Mouse (Mus musculus) lung, postnatal 36 days (tissue): ENCODE results near the gene Slc25a33.
A peak's percentile ranks its signal among the peaks of the same experiment; 100 is the strongest.
"Not testable (repeated sequence)": the region's sequence is repeated elsewhere in the genome, so short reads cannot be mapped to it uniquely, and the experiment has no call there.

ENCODE experiments used
- DNase-seq: peaks from one replicate; pipeline ENCODE4 v3.0.0; 2022; ENCODE audit warnings: mixed read lengths

Gene Slc25a33

DNA sequence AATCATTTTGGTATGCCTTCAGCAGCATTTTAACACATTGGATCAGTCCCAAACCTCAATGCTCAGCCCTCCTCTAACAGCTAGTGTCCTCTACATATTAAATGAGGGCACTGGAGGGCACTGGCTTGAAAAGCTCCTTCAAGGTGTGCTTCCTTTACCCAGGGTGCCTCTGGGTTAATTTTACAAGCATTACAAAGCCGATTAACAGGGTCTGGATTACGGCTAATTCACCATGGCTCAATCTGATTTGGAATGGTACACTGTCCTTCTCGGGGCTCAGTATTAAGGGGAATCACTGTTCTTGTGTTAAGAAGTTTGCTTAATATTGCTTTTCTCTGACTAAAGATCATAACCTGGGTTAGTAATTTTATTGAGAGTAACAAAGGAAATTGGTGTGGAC lies 21.2 kb downstream of the Slc25a33 start:
- DNase-seq, result no peak

DNA sequence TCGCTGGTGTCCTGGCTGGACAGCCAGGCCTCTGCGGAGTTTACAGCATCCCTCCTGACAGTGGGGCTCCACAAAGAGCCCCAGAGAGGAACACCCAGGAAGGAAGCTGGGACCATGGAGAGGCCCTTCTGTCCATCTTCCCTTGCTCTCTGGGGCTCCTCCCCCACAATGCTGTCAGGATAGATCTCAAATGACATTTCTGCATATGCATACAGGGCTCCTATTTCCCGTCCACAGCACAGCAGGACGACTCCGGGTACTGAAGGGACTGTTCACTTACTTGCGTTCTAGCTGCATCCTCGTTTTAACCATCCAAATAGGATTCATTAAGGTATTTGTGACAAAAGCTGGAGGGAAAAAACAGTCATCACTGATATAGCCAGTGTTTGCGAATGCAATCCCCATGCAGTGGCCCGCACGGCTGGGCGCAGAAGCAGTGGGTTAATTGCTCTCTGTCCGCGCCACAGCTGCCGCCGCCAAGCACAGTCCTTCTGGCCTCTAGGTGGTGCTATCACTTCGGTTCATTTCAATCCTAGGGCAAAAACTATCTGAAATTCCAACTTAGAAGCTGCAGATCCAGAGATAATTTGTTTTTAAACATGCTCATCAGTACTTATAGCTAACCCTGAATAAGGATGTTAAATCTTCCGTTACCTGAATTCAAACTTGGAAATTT lies 21.8 kb downstream of the Slc25a33 start:
- peak; percentile 79 for DNase-seq

DNA sequence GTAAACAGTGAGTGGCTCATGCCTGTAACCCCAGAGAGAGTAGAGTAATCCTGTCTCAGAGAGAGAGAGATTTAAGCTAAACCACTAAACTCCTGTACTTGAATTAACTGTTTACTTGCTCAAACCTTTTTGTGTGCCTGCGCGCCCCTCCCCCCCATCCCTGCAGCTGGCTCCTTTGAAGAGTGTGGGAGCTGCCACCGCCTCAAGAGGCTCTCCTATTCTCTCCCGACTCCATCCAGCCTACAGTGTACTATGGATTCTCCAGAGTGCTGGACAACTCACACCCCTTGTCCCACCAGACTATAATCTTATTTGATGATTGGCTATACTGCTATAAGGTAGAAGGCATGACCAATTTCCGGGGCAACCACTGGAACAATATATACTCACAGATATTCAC lies 23.4 kb downstream of the Slc25a33 start:
- no peak for DNase-seq

DNA sequence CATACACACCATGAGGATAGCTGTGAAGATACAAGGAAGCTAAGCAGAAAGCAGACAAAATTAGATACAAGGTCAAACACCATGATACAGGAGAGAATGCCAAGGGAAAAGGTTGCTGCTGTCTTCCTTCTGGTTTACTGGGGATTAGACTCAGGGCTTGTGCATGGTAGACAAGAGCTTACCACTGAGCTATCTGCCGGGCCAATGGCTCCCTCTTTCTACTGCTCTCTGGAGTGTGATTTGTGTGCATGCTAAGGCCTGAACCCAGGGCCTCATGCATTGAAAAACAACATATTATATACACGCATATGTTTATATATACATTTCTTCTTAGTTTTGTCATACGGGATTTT lies 24.4 kb downstream of the Slc25a33 start:
- not testable (repeated sequence) for DNase-seq

DNA sequence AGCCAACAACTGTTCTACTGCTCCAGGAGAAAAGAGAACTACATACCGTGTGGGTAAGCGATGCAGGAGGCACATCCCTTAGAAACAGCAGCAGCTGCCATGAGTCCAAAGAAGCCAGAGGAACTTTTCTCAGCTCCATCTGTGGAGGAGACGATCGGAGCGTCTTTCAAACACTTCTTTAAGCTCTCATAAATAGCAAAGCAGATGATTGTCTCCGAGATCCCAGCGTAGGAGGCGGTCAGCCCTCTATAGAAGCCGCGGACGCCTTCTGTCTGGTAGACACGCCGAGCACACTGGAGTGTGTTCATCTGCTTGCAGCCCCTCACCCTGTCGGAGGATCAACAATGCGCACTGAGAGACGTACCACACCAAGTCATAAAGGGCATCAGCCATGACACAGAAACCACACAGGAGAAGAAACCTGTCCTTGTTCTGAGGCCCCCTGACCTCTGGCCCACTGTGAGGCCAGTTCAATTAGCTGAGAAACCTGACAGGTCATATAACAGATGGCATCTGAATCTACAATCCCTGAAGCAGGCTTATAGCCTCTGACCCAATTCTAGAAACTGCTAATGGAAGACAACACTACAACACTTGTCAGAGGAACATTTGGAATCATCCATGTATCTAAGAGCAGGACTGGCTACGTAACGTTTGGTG lies 24.9 kb downstream of the Slc25a33 start:
- no peak for DNase-seq

DNA sequence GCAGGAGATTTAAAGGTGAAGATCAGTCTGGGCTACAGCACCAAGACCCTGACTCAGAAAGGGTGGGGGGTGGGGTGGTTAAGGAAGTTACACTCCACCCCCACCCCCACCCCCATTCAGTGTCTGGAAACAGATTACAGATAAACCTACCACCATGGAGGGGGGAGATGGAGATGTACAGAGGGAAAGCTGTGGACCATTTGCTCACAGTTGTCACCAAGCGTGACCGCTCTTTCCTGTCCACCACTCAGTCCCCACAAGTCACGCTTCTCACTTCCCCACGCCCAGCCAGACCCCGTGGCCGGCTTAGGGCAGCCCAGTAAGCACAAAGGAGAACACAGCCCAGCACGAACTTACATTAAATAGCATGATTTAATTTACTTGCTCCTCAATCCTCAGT lies 30.0 kb downstream of the Slc25a33 start:
- no peak for DNase-seq

DNA sequence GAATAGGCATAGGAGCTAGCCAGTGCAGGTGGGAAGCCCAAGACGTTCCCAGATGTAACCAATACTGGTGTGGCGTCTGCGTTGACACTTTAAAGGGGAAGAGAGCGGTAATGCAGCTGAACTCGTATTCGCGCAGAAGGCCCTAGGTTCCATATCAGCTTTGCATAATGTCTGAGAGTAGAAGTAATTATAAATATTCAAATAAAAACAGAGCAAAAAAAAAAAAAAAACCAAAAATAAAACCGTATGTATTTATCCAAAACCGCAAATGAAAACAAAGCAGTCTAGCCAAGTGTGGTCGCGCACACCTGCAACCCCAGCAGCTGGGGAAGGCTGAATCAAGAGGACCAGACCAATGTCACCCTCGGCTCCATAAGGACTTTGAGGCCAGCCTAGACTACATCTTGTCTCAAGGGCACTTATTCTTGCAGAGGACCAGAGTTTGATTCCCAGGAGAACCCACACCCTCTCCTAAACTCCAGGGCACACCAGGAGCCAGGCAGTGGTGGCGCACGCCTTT lies 32.0 kb downstream of the Slc25a33 start:
- DNase-seq, result no peak

DNA sequence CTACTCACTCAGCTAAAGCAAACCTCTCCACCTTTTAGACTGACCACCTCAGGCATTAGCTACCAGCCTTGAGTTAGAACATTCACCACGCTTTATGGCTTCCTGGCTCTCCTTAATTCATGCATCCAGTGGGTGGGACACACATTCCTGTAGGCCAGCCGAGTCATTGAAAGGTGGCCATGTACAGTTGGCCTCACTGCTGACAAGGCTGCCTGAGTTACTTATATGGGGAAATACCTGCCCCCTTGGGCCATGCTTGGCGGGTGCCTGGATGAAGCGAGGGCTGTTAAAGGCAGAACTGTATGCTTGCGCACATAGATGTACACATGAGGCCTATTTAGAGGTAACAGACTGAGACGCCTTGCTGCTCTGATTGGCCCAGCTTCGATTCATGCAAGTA lies 33.8 kb downstream of the Slc25a33 start:
- no peak for DNase-seq

DNA sequence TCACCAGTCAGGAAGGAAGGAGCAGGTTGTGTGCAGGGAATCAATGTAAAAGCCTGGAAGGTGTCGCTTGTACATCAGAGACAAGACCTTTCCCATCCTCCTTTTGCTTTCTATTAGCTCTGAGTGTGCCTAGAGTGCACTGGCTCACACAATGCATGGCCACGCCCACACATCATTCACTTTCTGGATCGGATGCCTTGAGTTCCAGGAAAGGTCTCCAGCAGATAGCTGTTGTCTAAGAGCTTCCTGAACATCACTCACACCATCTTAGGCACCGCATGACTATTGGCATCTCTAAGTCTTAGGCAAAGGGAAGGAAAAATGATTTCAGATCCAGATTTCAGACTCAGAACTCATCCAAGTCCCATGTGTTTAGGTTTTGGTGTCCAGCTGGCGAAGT lies 34.6 kb downstream of the Slc25a33 start:
- DNase-seq, result peak; percentile 21

DNA sequence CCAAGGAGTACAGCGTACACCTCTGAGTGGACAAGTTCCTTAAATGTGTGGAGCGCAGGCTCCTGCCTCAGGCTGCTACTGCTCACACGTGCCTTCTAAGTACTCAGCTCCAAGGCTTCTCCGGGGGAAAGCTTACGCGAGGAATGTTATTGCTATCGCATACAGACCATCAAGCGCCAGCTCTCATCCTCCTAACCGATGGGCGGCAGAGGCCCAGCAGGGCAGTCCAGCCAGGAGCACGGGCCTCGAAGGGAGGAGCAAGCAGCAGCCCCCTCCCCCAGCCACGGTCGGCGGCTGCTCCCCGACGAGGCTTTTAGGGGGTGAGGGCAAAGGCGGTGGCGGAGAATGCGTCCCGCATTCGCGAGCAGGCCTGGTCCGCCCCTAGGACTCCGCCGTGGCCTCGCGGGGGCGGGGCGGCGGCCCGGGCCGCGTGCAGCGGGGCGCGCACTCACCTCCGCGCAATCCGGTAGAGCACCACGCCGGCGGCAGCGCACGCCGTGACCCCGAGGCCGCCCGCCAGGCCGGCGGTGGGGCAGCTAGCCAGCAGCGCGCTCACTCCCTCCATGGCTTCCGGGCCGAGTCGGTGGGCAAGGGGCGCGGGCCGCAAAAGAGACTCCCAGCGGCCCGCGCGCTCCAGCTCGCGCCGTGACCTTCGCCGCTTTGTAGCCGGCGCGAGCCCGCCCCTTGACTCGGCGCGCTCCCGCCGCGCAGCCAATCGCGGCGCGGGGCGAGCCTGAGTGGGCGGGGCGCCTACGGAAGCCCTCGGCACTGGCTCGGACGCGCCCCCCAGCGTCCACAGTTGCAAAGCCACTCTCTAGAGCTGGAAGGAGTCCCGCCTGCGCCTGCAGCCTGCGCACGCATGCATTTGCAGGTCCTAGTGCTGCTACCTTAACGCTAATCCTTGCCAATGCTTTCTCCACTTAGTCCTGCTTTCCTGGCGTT lies 36.4 kb downstream of the Slc25a33 start, which contains the start of gene Tmem201:
Gene Tmem201 (minus strand): TSS at position 662 of the 942 bp plus-strand sequence.
- peak; percentile 96 for DNase-seq

DNA sequence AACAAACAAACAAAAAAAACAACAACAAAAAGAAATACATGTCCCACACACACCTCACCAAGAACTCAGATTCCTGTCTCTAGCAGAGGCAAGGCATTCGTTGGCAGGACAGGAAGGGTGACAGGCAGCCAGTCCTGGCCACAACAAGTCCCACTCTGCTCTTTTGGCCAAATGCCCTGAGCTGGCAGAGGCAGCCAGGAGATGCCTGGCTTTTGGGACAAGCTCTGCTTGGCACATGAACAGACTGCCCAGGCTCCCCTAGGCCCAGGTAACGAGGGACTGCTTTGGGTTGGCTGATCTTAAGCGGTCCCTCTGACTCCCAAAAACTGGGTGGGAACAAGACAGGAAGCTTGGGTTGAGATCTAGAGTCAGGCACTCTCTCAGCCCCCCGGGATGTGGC lies 37.5 kb downstream of the Slc25a33 start:
- DNase-seq, result peak; percentile 46

DNA sequence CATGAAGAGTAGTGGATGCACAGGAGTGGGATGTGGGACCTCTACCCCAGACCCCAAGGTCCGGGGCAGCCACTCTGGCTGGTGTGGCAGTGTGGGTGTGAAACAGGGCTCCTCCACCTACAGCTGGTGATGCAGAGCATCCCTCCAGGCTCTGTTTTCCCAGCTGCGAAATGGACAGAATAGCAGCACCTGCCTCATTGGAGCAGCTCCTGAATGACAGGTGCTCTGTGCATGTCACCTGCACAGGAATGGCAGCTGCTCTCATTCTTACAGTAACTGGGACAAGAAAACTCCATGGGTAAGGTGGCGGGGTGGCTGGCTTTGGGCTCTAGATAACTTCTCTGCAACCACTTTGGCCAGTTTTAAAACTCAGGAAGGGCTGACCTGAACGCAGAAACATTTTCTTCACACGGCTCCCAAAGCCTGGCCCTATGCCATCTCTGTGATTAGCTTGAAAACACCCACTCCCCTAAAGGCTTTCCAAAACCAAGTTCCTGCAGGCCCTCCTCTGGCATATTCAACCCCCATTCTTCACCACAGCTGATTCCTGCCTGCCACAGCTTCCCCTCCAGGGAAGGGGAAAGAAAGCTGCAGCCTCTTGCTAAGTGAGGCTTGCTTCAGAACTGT lies 38.3 kb downstream of the Slc25a33 start:
- DNase-seq, result no peak

DNA sequence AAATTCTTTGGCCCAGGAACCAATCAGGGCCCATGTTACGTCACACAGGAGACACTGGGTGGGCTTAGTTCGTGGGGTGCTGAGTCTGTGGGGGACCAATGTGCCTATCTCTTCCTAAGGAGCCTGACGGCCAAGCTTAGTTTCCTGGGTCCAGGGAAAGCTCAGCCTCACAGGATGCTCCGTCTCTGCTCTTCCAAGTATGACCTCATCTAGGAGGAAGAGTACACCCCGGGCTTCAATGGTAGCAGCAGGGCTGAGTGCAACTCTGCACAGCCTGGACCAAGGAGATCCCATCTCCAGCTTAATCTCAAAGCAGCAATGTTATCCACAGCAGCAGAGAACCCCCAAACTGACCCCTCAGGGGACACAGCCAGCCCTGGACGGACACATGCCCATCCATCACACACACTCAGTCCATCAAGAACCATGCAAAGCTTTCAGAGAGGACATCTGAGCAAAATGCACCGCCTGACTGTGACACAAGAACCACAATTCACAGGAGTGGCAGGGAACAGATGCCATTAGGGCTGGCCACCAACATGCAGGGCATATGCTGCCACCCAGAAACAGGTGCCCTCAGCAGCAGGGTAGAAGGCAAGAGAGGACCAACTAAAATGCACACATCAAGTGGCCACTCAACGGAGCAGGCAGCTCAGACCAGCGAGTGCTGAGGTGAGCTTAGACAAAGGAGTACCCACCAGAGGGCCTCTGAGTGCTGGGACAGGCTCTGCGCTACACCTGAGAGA lies 39.2 kb downstream of the Slc25a33 start:
- no peak for DNase-seq

DNA sequence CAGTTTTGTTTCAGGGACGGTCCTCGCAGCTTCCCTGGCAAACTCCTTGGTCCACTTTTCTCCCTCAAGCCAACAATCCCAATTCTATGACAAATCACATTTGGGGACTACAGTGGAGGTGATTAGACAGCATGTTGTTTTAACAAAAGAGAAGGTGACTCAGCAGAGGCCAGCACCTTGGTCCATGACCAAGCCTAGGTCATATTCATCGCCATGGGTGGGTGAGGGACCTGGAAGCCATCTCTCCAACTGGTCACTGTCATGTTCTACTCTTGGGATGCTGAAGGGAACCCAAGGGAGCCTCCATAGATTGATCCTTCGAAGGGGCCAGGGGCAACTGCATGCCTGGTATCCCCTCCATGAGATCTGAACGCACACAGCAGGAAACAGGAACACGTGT lies 39.8 kb downstream of the Slc25a33 start:
- DNase-seq, result no peak

DNA sequence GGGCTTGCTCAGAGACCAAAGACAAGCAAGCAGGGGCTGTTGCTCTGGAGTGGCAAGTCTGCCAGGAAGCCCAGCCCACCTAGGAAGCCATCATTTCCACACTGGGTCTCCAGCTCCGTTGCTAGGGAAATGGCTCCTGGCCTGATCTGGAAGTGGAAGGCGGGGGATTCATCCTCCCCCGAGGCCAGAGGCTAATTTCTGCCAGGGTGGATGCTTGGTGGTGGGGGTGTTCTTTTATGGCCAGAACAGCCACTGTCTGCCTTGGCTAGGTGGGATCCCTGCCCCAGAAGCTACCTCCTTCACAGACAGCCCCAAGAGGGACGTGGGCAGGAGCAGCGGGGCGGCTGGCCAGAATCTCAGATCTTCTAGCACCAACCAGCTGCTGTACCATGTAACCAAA lies 40.3 kb downstream of the Slc25a33 start:
- no peak for DNase-seq

DNA sequence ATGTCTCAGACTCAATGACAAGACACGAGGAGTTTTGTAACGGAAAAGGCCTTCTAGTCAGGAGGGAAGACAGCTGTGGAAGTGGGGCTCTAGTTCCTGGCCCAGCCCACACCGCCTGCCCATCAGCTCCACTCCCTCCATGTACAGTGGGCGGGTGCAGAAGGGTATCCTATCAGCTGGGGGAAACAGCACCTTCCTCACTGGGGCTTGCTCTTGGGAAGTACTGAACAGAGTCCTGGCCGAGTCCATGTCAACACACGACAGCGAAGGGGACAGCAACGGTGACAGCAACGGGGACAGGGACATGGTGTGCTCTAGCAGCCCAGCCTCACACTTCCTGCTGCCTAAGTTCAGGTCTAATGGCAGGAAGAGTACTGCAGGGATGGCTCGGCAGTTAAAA lies 41.3 kb downstream of the Slc25a33 start:
- DNase-seq, result no peak

DNA sequence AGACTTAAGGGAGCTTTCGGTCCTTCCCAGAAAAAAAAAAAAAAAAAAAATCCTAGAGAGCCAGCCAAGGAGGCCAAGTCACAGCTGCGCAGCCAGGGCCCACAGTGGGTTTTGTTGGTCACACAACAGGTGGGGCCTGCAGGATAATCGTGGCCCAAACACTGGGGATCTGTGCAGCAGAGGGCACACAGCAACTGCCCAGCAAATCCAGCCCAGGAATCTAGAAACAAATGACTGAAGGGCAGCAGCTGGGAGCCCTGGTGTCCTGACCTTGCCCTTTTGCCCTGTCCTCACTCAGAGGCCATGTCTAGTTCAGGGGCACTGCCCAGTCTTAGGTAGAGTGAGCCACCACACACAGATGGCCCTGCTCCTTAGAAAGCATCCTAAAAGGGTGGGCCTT lies 41.8 kb downstream of the Slc25a33 start:
- no peak for DNase-seq

DNA sequence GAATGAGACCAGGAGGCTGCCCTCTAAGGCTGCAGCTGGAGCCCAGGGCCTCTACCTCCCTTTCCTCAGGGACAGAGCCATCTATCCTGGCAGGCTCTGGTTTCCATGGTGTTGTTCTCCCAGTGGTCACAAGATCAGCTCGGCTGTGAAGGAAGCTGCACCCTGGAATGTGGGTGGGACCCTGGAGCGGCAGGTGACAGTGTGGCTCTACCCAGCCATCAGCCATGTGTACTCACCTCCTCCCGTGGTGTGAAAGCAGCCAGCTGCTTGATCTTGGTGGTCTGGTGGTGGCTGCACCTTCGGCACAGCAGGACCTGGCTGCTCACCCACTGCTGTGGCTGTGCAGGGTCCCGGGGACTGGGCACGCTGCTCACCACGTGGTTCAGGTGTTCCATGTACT lies 43.2 kb downstream of the Slc25a33 start:
- no peak for DNase-seq

DNA sequence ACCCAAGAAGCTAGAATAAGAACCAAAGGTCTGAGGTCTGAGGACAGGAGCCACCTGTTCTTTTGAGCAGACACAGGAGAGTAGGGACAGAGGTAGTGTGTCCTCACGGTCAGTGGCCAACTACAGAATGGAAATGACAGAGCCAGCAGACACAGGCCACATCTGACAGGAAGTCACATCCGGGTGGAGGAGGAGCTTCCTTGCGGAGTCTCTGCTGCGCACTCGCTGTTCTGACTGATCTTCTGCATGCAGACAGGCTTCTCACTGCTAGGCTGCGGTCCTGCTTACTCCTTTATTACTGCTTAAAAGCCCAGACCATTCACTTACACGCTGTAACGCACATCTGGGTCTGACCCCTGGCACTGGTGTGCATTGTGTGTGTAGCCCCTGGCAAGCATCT lies 45.3 kb downstream of the Slc25a33 start:
- peak; percentile 59 for DNase-seq

DNA sequence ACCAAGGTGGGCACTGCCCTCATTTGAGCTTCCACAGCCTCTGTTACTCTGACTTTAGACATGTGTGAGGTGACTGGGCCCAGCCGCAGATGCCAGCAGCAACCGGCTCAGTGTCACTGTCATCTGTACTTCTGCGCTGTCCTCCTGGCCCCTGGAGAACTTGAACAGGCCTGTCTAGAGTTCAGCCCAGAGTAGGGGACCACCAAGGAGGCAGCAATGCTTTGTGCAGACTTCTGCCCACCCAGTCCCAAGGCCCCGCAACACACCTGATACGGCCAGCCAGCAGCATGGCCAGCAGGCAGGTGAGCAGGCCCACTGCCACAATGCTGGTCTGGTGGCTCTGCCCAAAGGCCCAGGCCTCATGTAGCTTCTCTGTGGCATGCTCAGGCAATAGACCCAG lies 46.4 kb downstream of the Slc25a33 start:
- DNase-seq, result no peak

DNA sequence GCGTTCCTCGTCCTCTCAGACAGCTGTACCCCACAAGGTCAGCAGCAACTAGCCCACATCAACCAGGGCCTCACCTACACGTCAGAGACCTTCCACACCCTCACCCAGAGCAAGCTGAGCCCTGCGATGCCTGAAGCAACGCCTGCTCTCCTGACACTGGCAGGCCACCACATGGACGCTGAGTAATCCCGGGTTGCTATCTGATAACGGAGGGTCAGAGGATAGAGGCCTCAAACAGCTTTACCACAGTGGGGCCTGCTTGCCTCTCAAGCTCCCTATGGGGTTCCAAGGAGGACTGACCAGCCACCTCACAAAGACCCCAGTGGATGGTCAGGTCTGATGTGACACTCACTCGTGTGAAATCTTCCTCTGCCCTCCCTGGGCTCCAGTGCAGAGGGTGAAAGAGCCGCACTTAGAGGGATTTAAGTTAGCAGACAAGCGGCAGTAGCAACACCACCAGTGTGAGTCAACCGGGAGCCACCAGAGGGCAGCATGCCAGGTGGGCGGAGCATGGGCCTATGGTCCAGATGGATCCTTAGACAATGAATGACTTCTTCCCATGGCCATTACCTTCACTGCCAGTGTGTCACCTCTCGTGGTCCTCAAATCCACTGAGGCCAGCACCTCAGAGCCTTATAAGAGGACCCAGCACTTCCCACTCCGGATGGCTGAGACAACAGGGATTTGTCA lies 48.3 kb downstream of the Slc25a33 start:
- peak; percentile 82 for DNase-seq
